Mouse (Mus musculus) retina, postnatal 1 day (tissue): Measurements from ENCODE around the gene Btbd9.

Source experiments
- DNase-seq: peaks from one replicate; pipeline ENCODE4 v3.0.0-alpha.2; 2012

The Btbd9 gene

GRCm38 (mm10) chr17:30196401-30197279, 379.6 kb downstream of the Btbd9 start:
- DNase-seq, result no peak

GRCm38 (mm10) chr17:30195591-30196183, 380.6 kb downstream of the Btbd9 start:
- no peak for DNase-seq

- DNase-seq, result peak; percentile 41
Observed at GRCm38 (mm10) chr17:30194629-30195445, 381.5 kb downstream of the Btbd9 start.

DNA sequence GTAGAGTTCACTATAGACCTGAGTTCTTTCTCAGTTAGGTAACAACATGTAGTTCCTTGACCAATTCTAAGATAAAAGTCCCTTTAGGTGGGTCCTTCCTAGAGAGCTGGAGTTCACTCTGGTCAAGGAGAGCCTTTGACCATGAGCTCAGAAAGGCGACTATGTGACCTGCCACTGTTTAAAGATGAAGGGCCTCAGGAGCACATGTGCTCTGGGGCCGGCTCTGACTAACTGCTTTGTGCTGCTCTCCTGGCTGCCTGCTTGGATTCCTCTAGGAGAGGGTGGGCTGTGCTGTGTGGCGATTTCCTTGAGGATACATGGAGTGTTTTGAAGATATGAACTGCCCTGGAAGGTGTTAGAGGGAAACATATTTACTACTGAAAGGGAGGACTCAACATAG, 382.2 kb downstream of the Btbd9 start:
- DNase-seq, result no peak

- DNase-seq, result no peak
Observed at GRCm38 (mm10) chr17:30193615-30194014, 382.7 kb downstream of the Btbd9 start.

DNA sequence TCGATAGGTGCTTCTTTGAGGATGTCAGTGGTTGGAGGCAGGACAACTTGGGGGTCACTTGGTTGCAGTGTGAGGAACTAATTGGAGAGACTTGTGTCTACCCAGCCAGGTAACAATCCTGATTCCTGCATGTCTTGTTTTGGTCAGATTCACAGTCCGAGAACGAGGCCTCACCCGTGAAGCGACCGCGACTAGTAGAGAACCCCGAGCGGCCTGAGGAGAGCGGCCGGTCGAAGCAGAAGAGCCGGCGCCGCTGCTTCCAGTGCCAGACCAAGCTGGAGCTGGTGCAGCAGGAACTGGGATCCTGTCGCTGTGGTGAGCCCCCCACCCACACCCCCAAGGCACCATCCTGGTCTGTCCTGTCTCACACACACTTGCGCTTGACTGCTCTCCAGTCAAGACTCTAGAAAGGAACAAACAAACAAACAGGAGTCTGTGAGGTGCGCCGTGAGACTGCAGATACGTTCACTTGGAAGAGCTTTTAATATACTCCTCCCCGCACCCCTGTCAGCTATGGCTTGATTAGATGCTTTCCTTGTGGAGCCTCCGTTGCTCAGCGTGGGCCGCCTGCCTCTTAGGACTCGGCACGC, 383.8 kb downstream of the Btbd9 start:
- no peak for DNase-seq

DNA sequence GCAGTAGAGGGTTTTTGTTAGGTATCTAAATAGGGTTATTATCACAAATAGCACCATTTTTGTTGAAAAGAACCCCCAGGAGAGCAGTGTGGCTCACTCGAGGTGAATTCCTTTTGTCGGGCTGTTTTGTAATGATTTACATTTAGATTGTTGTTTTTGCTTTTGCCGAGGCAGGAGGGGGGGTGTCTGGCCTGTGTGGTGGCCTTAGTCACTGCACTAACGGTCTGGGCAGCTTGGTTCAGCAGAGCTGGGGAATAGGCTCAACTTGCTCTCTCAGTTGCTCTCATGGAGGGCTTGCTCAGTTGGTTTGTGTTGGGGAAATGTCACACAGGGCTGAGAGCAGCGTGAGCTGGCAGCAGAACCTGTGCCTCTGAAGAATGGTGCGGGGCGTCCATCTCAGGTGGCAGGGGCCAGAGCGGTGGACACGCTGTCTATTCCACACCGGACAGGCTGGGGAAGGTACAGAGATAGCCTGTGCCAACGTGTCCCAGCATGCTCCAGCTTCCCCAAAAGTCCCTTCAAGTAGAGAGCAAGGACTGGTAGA, 385.1 kb downstream of the Btbd9 start:
- no peak for DNase-seq

GRCm38 (mm10) chr17:30188031-30188981, 388.0 kb downstream of the Btbd9 start:
- peak; percentile 83 for DNase-seq

DNA sequence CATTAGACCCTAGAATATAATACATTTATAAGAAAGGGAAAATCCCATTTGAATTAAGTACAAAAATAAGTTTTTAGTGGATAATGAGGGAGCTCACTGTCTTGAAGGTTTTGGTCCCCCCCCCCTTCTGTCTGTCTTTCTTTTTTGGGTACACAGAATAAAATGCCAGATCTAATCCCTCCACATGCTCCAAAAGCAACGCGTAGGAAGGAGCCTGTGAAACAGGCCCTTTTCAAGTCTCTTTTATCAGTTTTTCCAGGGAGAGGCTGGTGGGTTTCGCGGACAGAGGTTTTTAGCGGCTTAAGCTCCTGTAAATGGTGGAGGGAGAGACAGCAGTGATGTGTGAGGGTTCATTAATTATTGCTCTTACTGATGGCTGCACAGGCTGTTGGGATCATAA, 388.7 kb downstream of the Btbd9 start:
- DNase-seq, result no peak

GRCm38 (mm10) chr17:30187154-30187553, 389.1 kb downstream of the Btbd9 start:
- DNase-seq, result no peak

GRCm38 (mm10) chr17:30183561-30183960, 392.7 kb downstream of the Btbd9 start:
- DNase-seq, result no peak

GRCm38 (mm10) chr17:30182063-30182462, 394.2 kb downstream of the Btbd9 start:
- no peak for DNase-seq

DNA sequence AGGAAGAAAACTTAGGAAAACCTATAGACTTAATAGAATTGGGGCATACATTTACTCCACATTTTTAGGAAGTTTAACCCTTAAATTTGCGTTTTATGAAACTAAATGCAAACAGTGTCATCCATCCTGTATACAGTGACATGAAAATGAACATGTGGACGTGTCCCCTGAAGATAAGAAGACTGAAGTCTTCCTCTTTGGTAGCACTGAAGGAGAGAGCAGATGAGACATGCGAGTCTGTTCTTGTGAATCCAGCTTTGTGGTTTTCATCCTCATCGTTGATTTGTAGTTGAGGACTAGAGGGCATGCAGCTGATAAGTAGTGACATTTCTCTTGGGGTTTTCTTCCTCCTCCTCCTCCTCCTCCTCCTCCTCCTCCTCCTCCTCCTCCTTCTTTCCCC, 394.7 kb downstream of the Btbd9 start:
- no peak for DNase-seq

- no peak for DNase-seq
Observed at GRCm38 (mm10) chr17:30180197-30180596, 396.1 kb downstream of the Btbd9 start.

GRCm38 (mm10) chr17:30178402-30178801, 397.9 kb downstream of the Btbd9 start:
- no peak for DNase-seq

DNA sequence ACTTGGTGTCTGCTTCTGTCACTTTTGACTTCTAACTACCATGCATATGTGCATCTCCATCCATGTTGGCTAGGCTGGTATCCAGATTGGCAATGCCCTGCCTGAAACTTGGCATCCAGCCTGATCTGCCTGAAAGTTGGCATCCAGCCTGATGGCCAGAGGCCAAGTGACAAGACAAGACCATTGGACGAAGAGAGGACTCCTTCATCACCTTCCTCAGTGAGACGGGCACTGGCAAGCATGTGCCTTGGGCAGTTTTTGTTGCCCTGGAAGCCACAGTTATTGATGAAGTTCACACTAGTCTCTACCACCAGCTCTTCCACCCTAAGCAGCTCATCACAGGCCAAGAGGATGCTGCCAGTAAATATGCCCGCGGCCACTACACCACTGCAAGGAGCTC, 398.9 kb downstream of the Btbd9 start:
- peak; percentile 74 for DNase-seq
